Mouse (Mus musculus): ENCODE measurements around the gene Rab11a. TPM values are rescaled to one million over a fixed set of nuclear protein-coding genes. Genes with fewer than 3 reads are reported as not detected.

Gene Rab11a
- 100 to 1,000 TPM; 204 to 248 TPM for polyA plus RNA-seq (2017; shearing (Covaris generic))

- peak; percentile 90 for ATAC-seq
Observed at GRCm38 (mm10) chr9:64737406-64738201, at the start of gene Rab11a. Rab11a (minus strand) TSS chr9:64737758.

DNA sequence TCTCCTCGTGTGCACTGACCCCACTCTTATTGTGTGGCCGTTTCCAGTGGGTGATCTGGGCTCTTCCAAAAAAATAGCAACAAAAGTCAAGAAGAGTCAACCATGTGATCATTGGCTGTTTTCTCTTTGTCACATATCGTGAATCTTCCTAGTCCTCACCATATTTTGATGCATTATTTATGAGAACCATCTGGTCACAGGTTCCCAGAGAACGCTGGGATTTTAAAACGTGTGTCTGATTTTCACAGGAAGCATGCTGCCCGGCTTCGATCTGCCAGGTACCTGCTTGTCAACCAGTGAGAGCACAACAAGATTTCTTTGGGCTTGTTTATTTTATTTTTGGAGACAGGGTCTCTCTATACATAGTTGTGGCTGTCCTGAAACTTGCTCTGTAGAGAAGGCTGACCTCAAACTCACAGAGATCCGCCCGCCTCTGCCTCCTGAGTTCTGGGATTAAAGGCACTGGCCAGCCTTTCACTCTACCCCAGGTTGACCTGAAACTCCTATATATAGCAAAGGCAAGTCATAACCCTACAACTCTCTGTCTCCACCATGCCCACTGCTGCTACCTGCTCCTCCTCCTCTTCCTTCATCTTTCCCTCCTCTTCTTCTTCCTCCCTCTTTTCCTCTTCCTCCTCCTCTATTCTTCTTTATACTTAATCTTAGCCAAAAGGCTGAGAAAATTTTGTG is 48.8 kb upstream of the Rab11a start:
- ATAC-seq, result no peak

- peak; percentile 55 for ATAC-seq
Observed at GRCm38 (mm10) chr9:64784841-64785240, 47.3 kb upstream of the Rab11a start.

- no peak for ATAC-seq
Observed at GRCm38 (mm10) chr9:64783511-64783910, 46.0 kb upstream of the Rab11a start.

- ATAC-seq, result peak; percentile 80
Observed at GRCm38 (mm10) chr9:64779628-64780027, 42.1 kb upstream of the Rab11a start.

DNA sequence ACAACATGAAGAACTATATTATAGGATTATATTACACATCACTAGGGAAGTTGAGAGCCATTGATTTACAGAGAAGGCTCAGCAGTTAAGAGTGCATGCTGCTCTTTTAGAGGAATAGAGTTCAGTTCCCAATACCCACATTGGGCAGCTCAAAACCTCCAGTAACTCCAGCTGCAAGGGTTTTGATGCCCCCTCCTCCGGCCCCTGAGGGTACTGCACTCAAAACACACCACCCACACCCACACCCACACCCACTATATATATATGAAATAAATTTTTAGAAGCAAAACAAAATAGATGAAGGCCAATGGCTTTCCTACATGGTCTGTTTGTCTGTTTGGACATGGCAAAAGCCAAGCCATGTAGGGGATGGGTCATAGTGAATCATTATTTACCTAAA is 40.6 kb upstream of the Rab11a start:
- ATAC-seq, result no peak

GRCm38 (mm10) chr9:64777441-64777987 is 40.0 kb upstream of the Rab11a start:
- ATAC-seq, result no peak

- no peak for ATAC-seq
Observed at GRCm38 (mm10) chr9:64775491-64775890, 37.9 kb upstream of the Rab11a start.

DNA sequence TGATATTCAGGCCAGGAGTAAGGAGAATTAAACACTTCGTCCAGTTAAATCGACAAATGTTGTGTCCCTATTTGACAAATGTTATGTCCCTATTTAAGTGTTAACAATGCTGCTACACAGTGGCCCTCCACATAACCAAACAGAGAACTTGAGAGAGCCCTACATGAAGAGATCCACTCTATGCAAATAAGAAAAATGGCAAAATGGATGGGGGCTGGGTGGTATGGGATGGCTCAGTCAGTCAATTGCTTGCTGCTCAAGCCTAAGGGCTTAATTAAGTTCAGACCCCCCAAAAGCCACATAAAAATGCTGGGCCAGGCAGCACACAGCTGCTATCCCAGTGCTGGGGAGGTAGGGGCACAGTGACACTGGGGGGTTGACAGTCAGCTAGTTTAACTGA is 37.3 kb upstream of the Rab11a start:
- ATAC-seq, result no peak

GRCm38 (mm10) chr9:64774411-64774811 is 36.9 kb upstream of the Rab11a start:
- ATAC-seq, result no peak

DNA sequence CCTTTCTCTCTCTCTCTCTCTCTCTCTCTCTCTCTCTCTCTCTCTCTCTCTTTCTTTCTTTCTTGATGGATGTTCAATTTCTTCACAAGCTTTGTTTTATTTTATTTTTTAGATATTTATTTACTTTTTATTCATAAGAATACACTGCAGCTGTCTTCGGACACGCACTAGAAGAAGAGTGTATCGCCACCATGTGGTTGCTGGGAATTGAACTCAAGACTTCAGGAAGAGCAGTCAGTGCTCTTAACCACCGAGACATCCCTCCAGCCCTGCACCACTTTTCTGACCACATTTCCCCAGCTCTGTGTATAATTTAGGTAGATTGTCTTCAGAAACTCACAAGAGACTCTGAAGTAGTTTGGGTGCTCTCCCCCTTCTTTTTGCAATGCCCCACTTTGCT is 36.4 kb upstream of the Rab11a start:
- ATAC-seq, result no peak

GRCm38 (mm10) chr9:64773254-64773653 is 35.7 kb upstream of the Rab11a start:
- ATAC-seq, result no peak

DNA sequence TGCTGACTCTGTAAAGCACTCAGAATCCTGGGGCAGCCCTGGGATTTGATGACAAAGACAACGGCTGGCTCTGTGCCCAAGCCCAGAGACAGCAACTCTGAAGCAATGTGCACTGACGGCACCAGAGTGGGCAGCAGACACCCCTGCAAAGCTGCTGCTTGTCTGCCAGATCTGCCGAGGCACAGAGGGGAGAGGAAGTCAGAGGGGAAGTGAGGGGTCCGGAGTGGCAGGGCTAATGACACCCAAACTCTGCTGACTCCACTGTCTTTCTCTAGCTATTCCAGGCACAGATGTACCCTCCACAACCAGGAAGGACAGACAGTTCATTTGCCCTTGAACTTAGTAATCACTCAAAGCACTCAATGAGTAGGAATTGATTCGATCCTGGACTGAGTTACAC is 33.7 kb upstream of the Rab11a start:
- ATAC-seq, result no peak

DNA sequence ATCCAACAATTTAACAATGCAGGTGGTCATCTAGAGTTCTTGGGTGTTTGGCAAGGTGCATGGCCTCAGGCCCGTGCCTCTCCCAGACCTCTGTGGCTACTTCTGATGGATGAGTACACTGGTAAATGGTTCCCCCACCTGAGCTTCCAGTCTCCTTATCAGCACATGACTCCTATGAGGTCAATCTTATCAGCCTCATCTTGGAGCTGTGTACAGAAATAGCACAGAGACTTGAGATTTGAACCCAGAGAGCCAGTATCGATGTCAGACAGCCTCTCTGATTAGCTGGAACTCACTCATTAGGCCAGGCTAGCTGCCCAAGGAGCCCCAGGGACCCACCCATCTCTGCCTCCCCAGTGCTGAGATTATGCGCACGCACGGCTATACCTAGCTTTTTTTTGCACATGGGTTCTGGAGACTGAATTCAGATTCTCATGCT is 32.9 kb upstream of the Rab11a start:
- no peak for ATAC-seq

GRCm38 (mm10) chr9:64769911-64770310 is 32.4 kb upstream of the Rab11a start:
- no peak for ATAC-seq

- ATAC-seq, result no peak
Observed at GRCm38 (mm10) chr9:64769066-64769695, 31.6 kb upstream of the Rab11a start.

- ATAC-seq, result no peak
Observed at GRCm38 (mm10) chr9:64767796-64768195, 30.2 kb upstream of the Rab11a start.

DNA sequence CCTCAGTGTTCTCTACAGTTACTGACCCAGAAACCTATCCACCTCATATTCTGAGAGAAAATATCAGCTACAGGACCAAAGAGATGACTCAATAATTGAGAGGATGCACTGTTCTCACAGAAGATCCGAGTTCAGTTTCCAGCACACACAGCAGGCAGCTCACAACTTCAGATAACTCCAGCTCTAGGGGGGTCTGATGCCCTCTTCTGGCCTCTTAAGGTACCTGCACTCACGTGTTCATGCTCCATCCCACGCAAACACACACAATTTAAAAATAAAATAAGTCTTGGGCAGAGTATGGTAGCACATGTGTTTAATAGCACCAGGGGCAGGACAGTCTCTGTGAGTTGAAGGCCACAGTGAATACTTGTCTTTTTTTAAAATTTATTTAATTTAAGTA is 28.6 kb upstream of the Rab11a start:
- no peak for ATAC-seq

DNA sequence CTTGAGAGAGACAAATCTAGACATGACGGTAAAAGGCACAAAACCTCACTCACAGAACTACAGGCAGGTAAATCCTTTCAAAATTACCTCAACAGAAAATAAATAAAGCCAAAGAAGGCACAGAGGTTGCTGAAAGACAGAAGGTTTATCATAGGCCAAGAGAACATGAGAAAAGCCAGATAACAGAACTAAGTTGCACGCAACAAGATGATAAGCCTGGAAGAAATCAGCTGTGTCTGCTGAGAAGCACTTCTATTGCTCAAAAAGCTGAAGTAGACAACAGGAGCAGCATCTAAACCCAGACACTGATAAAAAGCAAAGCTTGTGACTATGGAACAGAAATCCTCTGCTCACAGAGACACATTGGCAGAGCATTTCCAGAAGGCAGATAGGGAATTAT is 27.3 kb upstream of the Rab11a start:
- ATAC-seq, result no peak

DNA sequence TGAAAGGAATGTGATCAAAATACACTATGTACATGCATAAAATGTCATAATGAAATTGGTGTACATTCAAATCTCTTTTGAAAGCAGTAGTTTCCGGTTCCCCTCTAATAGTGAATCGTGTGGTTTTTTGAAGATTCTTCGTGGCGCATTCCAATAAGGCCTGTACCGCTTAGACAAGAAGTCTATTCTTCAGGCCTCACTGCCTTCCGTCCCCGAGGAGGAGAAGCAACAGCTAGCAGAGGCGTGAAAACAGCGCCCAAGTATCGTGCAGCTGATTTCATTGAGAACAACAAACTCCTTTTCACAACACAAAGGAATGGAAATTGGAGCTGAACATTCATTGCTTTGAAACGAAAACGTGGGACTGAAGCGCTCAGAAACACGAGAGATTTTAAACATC is 20.5 kb upstream of the Rab11a start:
- no peak for ATAC-seq

DNA sequence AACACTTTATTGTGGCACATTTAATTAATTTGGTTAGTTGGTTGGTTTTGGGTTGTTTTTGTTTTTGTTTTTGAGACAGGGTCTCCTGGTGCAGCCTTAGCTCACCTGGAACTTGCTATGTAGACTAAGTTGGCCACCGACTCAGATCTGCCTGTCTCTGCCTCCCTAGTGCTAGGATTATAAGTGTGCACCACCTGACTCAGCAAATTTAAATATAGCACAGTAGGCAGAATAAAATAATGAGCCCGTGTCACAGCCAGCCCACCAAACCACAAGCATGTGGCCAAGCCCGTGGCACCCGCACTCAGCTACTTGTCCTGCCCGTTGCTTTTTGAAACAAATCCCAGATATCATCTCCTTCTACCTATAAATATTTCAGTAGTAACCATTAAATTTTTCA is 15.0 kb upstream of the Rab11a start:
- no peak for ATAC-seq

DNA sequence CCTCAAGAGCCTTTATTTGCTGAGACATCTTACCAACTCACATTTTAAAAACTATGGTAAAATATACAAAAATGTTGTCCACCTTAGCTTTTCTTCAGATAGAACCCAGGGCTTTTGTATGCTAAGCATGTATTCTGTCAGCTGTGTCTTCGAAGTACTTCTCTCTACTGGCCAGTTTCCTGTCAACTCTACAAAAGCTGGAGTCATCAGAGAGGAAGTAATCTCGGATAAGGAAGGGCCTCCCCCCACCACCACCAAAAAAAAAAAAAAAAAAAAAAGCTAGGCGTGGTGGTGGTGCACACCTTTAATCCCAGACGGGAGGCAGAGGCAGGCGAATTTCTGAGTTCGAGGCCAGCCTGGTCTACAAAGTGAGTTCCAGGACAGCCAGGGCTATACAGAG is 11.8 kb upstream of the Rab11a start:
- no peak for ATAC-seq

GRCm38 (mm10) chr9:64747735-64748134 is 10.2 kb upstream of the Rab11a start:
- ATAC-seq, result no peak

Measured in activated CD4-positive, CD25-positive, alpha-beta regulatory T cell, adult 4 months (primary cell).